Mouse (Mus musculus): ENCODE results near the gene Fxyd2.

The Fxyd2 gene

DNA sequence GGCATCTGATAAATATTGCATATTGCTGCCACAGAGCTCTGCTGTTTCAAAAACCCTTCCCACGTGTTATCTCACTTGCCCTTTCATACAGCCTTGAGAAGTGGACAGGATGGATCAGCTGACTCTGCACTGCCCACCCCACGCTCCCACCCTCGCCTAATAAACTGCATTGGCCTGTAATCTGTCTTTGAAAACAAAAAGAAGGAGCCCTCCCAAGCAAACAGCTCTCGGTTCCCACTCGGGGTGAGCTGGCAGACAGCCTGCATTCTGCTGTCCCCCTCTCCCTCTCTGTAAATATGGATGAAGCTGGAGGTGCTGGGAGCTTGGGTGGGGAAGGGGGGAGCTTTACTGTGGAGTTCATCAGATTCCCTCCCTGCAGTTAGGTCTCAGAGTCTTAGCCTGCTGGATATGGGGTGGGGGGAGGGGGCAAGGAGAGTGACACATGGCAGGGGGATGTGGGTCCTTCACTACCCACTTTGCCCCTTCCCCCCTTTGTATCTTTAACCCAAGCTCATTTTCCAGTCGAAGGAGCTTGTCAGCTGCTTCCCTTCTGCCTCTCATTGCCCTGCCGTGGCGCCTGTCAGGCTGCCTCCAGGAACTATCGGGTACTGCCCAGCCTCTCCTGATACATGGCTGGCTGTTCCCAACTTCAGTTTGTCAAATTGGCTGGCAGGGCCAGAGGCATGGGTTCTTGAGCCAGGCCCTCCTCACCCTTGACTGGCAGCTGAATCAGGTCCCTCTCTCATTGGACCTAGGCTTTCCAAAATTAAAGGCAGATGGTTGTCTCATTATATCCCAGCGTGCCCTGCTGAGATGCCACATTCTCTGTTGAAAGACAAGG, 18.8 kb upstream of the Fxyd2 start:
- TF ChIP-seq GATA4 (IDR thresholded peaks at IDR 0.05; ENCODE audit: insufficient replicate concordance, low read length), result no peak

GRCm38 (mm10) chr9:45382336-45382735, 17.1 kb upstream of the Fxyd2 start:
- no peak for TF ChIP-seq GATA4 (IDR thresholded peaks at IDR 0.05; ENCODE audit: insufficient replicate concordance, low read length)

DNA sequence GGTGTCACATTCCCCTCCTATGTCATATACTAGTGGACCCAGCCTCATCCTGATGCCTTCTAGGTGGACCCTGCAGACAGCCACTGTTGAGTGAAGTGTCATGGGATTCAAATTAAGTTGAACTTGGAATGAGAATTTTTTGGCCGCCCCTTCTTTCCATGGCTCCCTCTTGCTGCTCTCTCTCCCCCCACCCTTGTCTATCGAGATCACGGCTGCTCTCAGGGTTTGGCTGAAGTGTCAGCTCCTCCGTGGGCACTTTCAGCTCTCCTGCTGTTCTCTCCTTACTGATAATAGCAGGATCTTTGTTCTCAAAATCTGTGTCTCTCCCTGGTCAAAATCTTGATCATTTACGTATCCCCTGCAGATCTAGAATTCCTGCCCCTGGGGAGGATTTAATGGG, 16.6 kb upstream of the Fxyd2 start:
- no peak for TF ChIP-seq GATA4 (IDR thresholded peaks at IDR 0.05; ENCODE audit: insufficient replicate concordance, low read length)

DNA sequence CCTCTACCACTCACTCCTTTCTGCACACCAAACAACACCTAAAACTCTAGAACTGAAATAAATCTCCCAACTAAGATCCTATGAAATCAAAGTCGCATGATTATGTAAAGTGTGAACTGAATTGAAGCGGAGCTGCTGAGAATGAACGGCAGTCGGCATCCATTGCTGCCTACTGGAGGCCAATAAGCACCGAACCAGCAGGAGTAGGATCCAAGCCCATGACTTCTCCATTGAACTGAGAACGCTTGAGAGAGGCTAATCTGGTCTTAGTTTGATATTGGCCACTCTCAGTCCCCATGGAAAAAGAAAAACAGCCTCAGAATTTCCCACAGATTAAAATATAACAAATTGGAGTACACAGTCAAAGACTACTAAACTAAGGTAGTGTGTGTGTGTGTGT, 15.6 kb upstream of the Fxyd2 start:
- no peak for TF ChIP-seq GATA4 (IDR thresholded peaks at IDR 0.05; ENCODE audit: insufficient replicate concordance, low read length)

- no peak for TF ChIP-seq GATA4 (IDR thresholded peaks at IDR 0.05; ENCODE audit: insufficient replicate concordance, low read length)
Observed at GRCm38 (mm10) chr9:45386698-45387097, 12.8 kb upstream of the Fxyd2 start.

GRCm38 (mm10) chr9:45388385-45388994, 11.0 kb upstream of the Fxyd2 start:
- TF ChIP-seq GATA4 (IDR thresholded peaks at IDR 0.05; ENCODE audit: insufficient replicate concordance, low read length), result no peak

- no peak for TF ChIP-seq GATA4 (IDR thresholded peaks at IDR 0.05; ENCODE audit: insufficient replicate concordance, low read length)
Observed at GRCm38 (mm10) chr9:45389596-45389995, 9.9 kb upstream of the Fxyd2 start.

- no peak for TF ChIP-seq GATA4 (IDR thresholded peaks at IDR 0.05; ENCODE audit: insufficient replicate concordance, low read length)
Observed at GRCm38 (mm10) chr9:45391299-45391698, 8.2 kb upstream of the Fxyd2 start.

GRCm38 (mm10) chr9:45395218-45395617, 4.3 kb upstream of the Fxyd2 start:
- no peak for TF ChIP-seq GATA4 (IDR thresholded peaks at IDR 0.05; ENCODE audit: insufficient replicate concordance, low read length)

DNA sequence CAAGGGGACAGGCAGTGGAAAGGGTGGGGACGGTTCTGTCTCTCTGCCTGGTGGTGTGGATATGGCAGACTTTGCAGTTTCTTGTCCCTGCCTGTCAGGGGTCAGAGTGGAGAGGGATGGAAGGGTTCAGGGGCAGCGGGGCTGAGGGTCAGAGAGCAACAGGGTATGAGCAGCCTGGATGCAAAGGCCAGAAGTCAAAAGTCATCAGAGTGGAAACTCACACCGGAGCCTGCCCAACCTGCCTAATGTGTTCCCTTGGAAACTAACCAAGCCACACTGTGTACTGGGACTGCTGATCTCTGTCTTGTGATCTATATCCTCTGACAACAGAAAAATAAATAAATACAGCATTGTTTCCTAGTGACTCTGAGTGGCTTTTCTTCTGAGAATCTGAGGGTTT, 3.7 kb upstream of the Fxyd2 start:
- TF ChIP-seq GATA4 (IDR thresholded peaks at IDR 0.05; ENCODE audit: insufficient replicate concordance, low read length), result no peak

DNA sequence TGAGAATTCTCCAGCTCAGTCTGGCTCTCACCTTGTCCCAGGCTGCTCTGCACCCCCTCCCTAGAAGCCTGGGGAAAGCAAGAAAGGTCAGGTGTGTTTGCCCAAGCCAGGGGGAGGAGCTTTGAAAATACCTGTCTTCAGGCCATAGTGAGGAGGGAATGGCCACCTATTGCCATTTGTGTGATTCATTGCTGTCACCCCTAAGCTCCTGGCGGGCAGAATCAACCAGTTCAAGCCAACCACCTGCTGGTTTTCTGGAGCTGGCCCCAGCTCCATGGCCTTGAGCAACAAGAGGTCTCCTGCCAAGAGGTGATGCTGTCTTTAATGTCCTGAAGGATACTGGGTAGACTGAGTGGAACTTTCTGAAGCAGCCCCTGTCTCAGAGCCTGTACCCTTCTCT, 1.1 kb upstream of the Fxyd2 start:
- TF ChIP-seq GATA4 (IDR thresholded peaks at IDR 0.05; ENCODE audit: insufficient replicate concordance, low read length), result no peak

DNA sequence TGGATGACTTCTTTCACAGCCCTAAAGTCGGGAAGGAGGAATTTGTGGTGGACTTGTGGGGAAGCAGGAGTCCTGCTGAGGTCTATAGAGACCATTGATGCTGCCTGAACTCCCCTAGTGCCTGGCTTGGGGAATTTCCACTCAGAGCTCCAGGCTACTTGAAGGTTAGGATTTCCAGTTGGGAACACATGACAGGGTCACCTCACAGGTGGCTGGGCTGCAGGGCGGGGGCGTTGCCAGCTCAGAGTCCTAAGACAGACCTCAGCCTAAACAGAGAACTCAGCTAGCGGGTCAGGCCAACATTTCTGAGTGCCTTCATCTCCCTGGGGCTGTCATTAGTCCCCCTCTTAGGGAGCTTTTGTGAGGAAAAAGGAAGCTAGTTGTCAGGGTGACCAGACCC, 2.4 kb downstream of the Fxyd2 start:
- TF ChIP-seq GATA4 (IDR thresholded peaks at IDR 0.05; ENCODE audit: insufficient replicate concordance, low read length), result no peak

DNA sequence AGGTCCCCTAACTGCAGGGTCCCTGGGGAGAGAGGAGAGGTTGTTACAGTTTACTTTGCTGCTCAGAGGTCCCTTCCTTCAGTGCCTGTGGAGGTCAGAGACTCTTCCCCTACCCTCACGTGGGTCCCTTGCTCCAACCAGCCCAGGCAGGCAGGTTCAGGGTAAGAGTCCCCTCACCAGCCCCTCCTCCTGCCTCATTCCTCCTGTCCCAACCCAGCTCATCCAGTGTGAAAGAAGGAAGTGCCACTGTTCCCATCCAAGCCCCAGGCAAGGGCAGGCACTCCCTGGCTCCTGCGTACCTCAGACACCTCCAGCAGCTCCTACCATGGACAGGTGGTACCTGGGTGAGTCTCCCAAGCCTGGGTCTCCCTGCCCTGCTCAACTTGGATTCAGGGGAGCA, 3.5 kb downstream of the Fxyd2 start:
- no peak for TF ChIP-seq GATA4 (IDR thresholded peaks at IDR 0.05; ENCODE audit: insufficient replicate concordance, low read length)

GRCm38 (mm10) chr9:45405694-45406093, 6.2 kb downstream of the Fxyd2 start:
- TF ChIP-seq GATA4 (IDR thresholded peaks at IDR 0.05; ENCODE audit: insufficient replicate concordance, low read length), result no peak

DNA sequence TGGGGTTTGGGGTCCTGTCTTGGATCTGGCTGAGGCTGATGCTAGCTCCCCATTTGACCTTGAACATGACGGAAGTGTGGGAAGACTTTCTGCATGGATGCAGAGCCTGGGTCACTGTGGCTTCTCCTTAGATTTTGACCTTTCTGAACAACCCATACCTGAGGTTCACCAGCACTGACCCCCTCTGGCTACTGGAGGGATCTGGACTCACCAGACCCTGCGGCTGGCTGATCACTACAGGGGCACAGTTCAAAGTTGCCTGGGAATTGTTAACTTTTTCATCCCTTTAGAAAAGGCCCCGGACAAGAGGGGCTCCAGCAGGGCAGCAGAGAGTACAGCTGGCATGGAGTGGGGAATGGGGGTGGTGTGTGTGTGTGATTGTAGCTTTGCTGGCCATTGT, 7.3 kb downstream of the Fxyd2 start:
- TF ChIP-seq GATA4 (IDR thresholded peaks at IDR 0.05; ENCODE audit: insufficient replicate concordance, low read length), result no peak

All from liver, adult (tissue).